Mouse (Mus musculus) liver, adult 2 months (tissue): ENCODE measurements around the gene Ndufs1. TPM values are rescaled to one million over a fixed set of nuclear protein-coding genes. Genes with fewer than 3 reads are reported as not detected.

Experiments
- DNase-seq: peaks from one replicate; pipeline ENCODE4 v3.0.0-alpha.2; 2011; ENCODE audit warnings: low read depth, low spot score; ENCODE audit errors: extremely low read depth
- H3K27ac ChIP-seq: fragments of 200-500 bp; replicated peaks from 2 replicates; pipeline ENCODE4 v1.5.1; 2012; ENCODE audit warnings: low read depth, mild to moderate bottlenecking, control low read depth, inconsistent platforms, low read length; ENCODE audit not compliant: insufficient read depth
- H3K27me3 ChIP-seq: fragments of 200-500 bp; 2 replicates; pipeline ENCODE4 v1.6.1; 2012; ENCODE audit warnings: mild to moderate bottlenecking, moderate library complexity, low read length, inconsistent platforms; ENCODE audit not compliant: control insufficient read depth, insufficient read depth
- H3K36me3 ChIP-seq: fragments of 200-500 bp; 2 replicates; pipeline ENCODE4 v1.6.1; 2012; ENCODE audit warnings: low read length, inconsistent platforms; ENCODE audit not compliant: control insufficient read depth, insufficient read depth
- H3K4me1 ChIP-seq: fragments of 200-500 bp; 2 replicates; pipeline ENCODE4 v1.6.1; 2011; ENCODE audit warnings: low read length; ENCODE audit not compliant: control insufficient read depth, insufficient read depth
- H3K4me3 ChIP-seq: fragments of 200-500 bp; 2 replicates; pipeline ENCODE4 v1.5.1; 2011; ENCODE audit warnings: low read depth, mild to moderate bottlenecking, control low read depth, low read length, moderate library complexity; ENCODE audit not compliant: insufficient read depth
- H3K79me2 ChIP-seq: fragments of 200-500 bp; 2 replicates; pipeline ENCODE4 v1.6.1; 2012; ENCODE audit warnings: inconsistent platforms, mild to moderate bottlenecking, low read length, moderate library complexity; ENCODE audit not compliant: control insufficient read depth, insufficient read depth
- H3K9ac ChIP-seq: fragments of 200-500 bp; 2 replicates; pipeline ENCODE4 v1.6.1; 2012; ENCODE audit warnings: low read depth, mild to moderate bottlenecking, control low read depth, inconsistent platforms, low read length
- CTCF ChIP-seq: fragments of 200-500 bp; IDR thresholded peaks from 2 replicates; pipeline ENCODE4 v1.5.1; 2011; ENCODE audit warnings: low read depth, low read length, control low read depth
- POLR2A ChIP-seq: fragments of 200-500 bp; IDR thresholded peaks from 2 replicates; pipeline ENCODE4 v1.6.1; 2011; ENCODE audit warnings: low read length, control low read depth; ENCODE audit not compliant: insufficient read depth; ENCODE audit errors: extremely low read depth
- WGBS: fragments of 180-500 bp; shearing (Covaris S2); methylation state at CpG from one replicate; pipeline ENCODE4 v1.1.7; 2018; 5-methylcytosine and 5-hydroxymethylcytosine counted together
- polyA plus RNA-seq: library from polyadenylated mRNA; depleted of rRNA; stranded (reverse); fragments of >200 nt; gene quantifications from 2 replicates; pipeline ENCODE4 v1.2.3, GENCODE M21; 2012
- total RNA-seq: library from RNA; depleted of rRNA; stranded (reverse); fragments of >200 nt; gene quantifications from 2 replicates; pipeline ENCODE4 v1.2.3, GENCODE M21; 2014

Gene Ndufs1
- total and polyA plus RNA-seq, 2 experiments, result 47.5 to 182 TPM

DNA sequence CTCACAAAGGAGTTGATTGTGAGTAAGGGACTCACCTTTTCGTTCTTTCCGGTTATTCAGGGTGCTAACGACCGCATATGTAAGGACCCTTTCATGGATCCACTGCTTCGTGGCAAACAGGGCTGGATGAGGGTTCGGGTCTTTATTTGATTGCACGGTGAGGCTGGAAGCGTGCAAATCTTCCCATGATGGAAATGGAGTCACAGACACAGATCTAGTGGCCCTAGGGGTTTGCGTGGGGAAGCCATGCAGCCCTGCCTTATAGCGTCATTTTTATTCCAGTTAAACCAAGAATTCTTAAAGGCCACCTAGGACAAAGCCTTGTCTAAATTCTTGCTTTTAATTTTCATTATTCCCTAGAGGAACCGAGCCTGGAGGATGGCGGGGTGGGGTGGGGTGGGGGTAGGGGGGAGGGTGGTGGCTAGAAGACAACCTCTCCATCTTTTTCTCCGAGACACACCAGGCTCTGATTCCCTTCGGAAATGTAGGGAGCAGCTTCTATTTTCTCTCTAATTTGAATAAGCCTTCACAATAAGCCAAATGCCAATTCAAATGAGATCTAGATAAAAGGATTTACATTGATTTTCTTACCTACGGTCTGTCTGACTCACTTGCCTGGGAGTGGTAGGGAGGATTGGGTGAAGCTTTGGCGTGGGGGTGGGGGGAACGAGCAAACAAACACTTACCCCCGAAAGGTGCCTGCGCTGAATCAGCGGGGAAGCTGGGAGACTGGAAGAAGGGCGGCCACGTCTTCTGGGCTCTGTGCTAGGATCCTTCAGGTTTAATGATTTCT is 37.0 kb upstream of the Ndufs1 start:
- Histone ChIP-seq H3K4me3 (no peak overlapping the region), H3K27me3 (peaks cover 2% of the 10 kb centered on the region; the same call in 1 of the 2 replicates), H3K27ac (no peak overlapping the region), H3K36me3 (no peaks in the 10 kb centered on the region), H3K4me1 (no peaks in the 10 kb centered on the region), H3K79me2 (no peaks in the 10 kb centered on the region), H3K9ac (no peak overlapping the region)
- DNase-seq, result no peak
- 32% methylated on average over 22 of the region's 22 CpGs for WGBS
- TF ChIP-seq POLR2A (no peak), CTCF (no peak)

DNA sequence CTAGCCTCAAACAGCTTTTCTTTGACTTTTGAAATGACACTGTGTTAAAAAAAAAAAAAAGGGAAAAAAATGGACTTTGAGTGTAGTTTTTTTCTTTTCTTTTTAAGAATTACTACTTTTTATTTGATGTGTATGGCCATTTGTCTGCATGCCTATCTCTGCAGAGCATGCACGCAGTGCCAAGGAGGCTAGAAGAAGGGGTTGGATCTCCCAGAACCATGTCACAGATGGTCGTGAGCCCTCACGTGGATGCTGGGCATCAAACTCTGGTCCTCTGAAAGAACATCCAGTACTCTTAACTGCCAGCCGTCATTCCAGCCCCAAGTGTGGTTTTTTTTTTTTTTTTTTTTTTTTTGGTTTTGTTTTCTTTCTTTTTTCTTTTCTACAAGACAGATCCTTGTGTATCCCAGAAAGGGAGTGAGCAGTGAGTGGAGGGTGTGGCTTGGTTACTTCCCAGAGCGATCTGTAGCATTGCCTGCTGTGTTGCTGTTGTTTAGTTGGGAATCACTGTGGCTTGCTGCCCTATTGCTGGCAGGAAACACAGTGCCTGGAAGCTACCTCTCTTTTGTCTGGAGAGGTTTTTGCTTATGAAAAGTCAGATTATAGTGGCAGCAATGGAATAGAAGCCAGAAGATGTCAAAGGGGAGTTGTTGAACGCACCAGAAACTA is 33.4 kb upstream of the Ndufs1 start:
- no peak overlapping the region for H3K4me3 ChIP-seq
- WGBS, result 43% methylated on average over 6 of the region's 6 CpGs
- H3K27me3 ChIP-seq, result peaks cover 2% of the 10 kb centered on the region; the same call in 1 of the 2 replicates
- DNase-seq, result no peak
- no peaks in the 10 kb centered on the region for H3K4me1 ChIP-seq
- H3K36me3 ChIP-seq, result no peaks in the 10 kb centered on the region
- TF ChIP-seq CTCF, result no peak
- no peak for TF ChIP-seq POLR2A
- no peaks in the 10 kb centered on the region for H3K79me2 ChIP-seq
- no peak overlapping the region for H3K27ac ChIP-seq
- H3K9ac ChIP-seq, result no peak overlapping the region

DNA sequence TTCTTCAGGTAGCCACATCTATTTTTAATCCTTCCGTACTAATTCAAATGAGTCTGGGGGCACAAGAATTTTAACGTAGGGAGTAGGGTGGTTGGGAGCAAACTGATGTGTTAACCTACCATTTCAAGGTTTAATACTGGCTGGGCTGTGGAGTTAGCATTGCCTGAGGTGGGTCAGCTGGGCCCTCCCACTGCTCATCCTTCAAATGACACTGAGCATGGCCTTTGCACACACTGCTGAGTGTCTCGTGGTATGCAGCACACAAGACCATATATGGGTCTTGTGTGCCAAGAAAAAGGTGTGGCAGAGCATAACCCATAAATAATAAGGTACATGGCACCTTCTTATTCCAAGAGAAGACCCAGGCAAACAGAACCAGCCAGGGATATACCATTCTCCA is 31.0 kb upstream of the Ndufs1 start:
- H3K27me3 ChIP-seq, result no peaks in the 10 kb centered on the region
- H3K27ac ChIP-seq, result no peak overlapping the region
- H3K79me2 ChIP-seq, result no peaks in the 10 kb centered on the region
- WGBS, result 80% methylated on average over 3 of the region's 3 CpGs
- no peak overlapping the region for H3K9ac ChIP-seq
- no peak for TF ChIP-seq POLR2A
- TF ChIP-seq CTCF, result no peak
- no peak overlapping the region for H3K4me3 ChIP-seq
- no peaks in the 10 kb centered on the region for H3K4me1 ChIP-seq
- no peaks in the 10 kb centered on the region for H3K36me3 ChIP-seq
- DNase-seq, result no peak

DNA sequence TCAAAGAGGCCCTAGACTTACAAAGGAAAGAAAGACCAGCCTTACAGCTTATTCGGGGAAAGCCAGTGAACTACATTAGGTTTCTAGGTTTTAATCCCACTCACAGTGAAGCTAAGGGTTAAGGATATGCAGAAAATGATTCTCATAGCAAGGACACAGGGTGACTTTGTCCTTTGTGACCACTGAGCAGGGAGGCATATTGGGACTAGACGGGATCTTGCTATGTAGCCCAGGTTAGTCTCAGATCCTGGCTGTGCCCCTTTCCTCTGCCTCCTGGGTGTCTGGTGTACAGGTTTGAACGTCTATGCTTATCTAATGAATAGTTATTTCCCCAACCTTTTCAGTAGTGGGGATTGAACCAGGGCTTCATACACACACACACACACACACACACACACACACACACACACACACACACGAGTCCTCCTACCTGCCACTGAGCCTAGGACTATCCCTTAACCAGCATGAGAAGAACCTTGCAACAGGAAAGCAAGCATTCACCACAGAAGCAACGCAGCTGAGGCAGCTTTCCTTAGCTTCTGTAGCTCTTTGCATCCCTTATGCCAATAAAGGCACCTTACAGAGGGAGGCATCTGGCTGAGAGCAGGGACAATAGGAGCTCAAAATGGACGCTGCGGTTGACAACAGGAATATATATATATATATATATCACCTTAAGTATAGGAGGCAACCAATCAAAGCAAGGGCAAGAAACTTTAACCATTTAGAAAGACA is 28.2 kb upstream of the Ndufs1 start:
- Histone ChIP-seq H3K4me1 (no peaks in the 10 kb centered on the region), H3K79me2 (no peaks in the 10 kb centered on the region), H3K9ac (no peak overlapping the region), H3K4me3 (no peak overlapping the region), H3K36me3 (no peaks in the 10 kb centered on the region), H3K27ac (no peak overlapping the region), H3K27me3 (no peaks in the 10 kb centered on the region)
- TF ChIP-seq POLR2A (no peak), CTCF (no peak)
- DNase-seq, result no peak
- 52% methylated on average over 7 of the region's 7 CpGs for WGBS

DNA sequence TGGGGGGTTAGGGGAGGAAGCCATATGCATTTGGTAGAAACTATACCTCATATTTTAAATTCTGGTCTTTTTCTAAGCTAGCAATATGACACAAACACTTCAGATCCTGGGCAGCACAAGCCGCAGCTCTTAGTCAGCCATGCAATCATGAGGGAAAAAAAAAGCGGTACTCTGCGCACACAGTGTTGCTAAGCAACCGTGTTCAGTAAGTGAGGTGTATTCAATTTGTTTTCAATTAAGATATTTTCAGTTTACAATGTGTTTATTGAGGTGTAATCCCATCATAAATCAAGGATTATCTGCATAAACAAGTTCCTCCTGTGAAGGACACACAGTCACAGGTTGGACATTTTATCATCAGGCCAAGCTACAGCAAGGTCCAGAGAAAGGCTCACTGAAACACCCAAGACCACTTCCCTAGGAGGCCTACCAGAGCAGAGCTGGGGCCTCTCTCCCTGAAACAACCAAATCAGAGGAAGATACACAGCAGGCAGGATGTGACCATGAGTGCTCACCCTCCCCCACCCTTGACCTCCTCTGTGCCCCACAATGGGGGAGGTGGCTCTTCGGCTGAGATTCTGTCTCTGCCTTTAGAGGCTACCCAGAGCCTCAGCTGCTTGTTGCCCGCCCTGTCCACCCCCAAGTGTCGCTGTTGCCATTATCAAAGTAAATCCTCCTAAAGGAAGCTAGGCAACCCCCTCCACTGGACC is 27.5 kb upstream of the Ndufs1 start:
- H3K27ac ChIP-seq, result no peak overlapping the region
- no peak for DNase-seq
- H3K79me2 ChIP-seq, result no peaks in the 10 kb centered on the region
- H3K9ac ChIP-seq, result no peak overlapping the region
- no peaks in the 10 kb centered on the region for H3K27me3 ChIP-seq
- no peak overlapping the region for H3K4me3 ChIP-seq
- 50% methylated on average over 7 of the region's 7 CpGs for WGBS
- no peaks in the 10 kb centered on the region for H3K36me3 ChIP-seq
- TF ChIP-seq CTCF (no peak), POLR2A (no peak)
- H3K4me1 ChIP-seq, result no peaks in the 10 kb centered on the region
